Mouse (Mus musculus) heart, postnatal 10 days (tissue): ENCODE data around the gene Fam151a. TPM values are rescaled to one million over a fixed set of nuclear protein-coding genes. Genes with fewer than 3 reads are reported as not detected.
A peak's percentile ranks its signal among the peaks of the same experiment; 100 is the strongest.
"Not testable (repeated sequence)": the region's sequence is repeated elsewhere in the genome, so short reads cannot be mapped to it uniquely, and the experiment has no call there.

Source experiments
- DNase-seq, 2 experiments: peaks; one replicate each; pipeline ENCODE4 v3.0.0; 2021
- intact Hi-C: fragments of 180-260 bp; cut with DNase I; formaldehyde crosslinking; loops from one replicate; pipeline ENCODE4 v1.15.1; 2025
- total RNA-seq, 2 experiments: library from RNA; stranded (reverse); gene quantifications; 2 replicates each; pipeline ENCODE4 v1.2.3; 2021

Gene Fam151a
- total RNA-seq, 2 experiments from 2014 or later, result 0.36 to 0.62 TPM

DNA sequence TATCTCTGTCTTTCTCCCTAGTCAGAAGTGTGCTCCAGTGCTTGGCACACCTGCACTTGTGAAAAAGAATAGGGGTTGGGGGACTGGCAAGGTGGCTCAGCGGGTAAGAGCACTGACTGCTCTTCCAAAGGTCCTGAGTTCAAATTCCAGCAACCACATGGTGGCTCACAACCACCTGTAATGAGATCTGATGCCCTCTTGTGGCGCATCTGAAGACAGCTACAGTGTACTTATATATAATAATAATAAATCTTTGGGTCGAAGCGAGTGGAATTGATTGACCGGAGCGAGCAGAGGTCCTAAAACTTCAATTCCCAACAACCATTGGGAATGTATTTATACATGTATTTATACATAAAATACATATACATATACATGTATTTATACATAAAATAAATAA is 42.1 kb downstream of the Fam151a start:
- DNase-seq, intact Hi-C loops: not testable (repeated sequence)

- no peak for DNase-seq
- intact Hi-C loops, result no loop called here
Measured at GRCm38 (mm10) chr4:106776998-106777397, 43.3 kb downstream of the Fam151a start.

GRCm38 (mm10) chr4:106778116-106778788 is 44.6 kb downstream of the Fam151a start:
- intact Hi-C loops, result no loop called here

GRCm38 (mm10) chr4:106780045-106780444 is 46.4 kb downstream of the Fam151a start:
- intact Hi-C loops, result no loop called here
- DNase-seq, result no peak

More at GRCm38 (mm10) chr4:106778116-106778788, 44.6 kb downstream of the Fam151a start:
- DNase-seq, result peak; percentile 95

DNA sequence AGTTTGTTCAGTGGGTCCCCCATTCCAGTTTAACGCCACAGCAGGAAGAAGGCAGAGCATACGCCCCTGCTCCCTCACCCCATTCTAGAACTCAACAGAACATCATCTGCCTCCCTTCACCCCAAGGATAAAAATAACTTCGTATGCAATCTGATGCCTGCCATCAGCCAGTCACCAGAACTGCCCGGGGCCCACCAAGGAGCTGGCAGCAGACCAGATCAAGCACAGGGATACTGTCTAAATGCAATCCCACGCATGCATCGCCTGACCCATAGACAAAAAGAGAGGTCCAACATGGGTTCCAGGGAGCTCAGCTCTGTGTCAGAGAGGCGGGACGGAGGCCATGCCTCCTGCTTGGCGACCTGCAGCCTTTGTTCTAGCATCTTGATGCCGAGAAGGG is 49.4 kb downstream of the Fam151a start:
- intact Hi-C loops, result no loop called here
- DNase-seq, result no peak

- no peak for DNase-seq
- intact Hi-C loops, result no loop called here
Measured at GRCm38 (mm10) chr4:106784806-106785205, 51.1 kb downstream of the Fam151a start.

- intact Hi-C loops, result no loop called here
- no peak for DNase-seq
Measured at GRCm38 (mm10) chr4:106785345-106785744, 51.7 kb downstream of the Fam151a start.

- peak; percentile 58 to 70 for DNase-seq
- intact Hi-C loops, result no loop called here
Measured at GRCm38 (mm10) chr4:106785753-106786540, 52.3 kb downstream of the Fam151a start.

GRCm38 (mm10) chr4:106787830-106788229 is 54.1 kb downstream of the Fam151a start:
- intact Hi-C loops, result no loop called here
- peak; percentile 58 to 63 for DNase-seq

- intact Hi-C loops, result no loop called here
- no peak for DNase-seq
Measured at GRCm38 (mm10) chr4:106788627-106789026, 54.9 kb downstream of the Fam151a start.

- intact Hi-C loops, result no loop called here
- DNase-seq, result no peak
Measured at GRCm38 (mm10) chr4:106789705-106790104, 56.0 kb downstream of the Fam151a start.

- intact Hi-C loops, DNase-seq: not testable (repeated sequence)
Measured at GRCm38 (mm10) chr4:106790218-106790617, 56.5 kb downstream of the Fam151a start.

- intact Hi-C loops, result no loop called here
- DNase-seq, result no peak
Measured at GRCm38 (mm10) chr4:106790938-106791337, 57.2 kb downstream of the Fam151a start.

GRCm38 (mm10) chr4:106792276-106792675 is 58.6 kb downstream of the Fam151a start:
- no peak for DNase-seq
- intact Hi-C loops, result no loop called here

DNA sequence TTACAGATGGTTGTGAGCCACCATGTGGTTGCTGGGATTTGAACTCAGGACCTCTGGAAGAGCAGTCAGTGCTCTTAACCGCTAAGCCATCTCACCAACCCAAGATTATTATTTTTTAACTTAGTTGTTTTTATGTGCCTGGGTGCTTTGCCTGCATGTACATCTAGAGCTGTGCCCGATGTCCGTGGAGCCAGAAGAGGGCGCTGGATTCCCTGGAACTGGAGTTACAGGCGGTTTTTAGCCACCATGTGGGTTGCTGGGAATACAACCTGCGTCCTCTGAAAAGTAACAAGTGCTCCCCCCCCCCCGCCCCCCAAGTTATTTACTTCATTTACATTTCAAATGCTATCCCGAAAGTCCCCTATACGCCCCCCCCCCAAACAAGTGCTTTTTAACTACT is 60.1 kb downstream of the Fam151a start:
- intact Hi-C loops, DNase-seq: not testable (repeated sequence)

GRCm38 (mm10) chr4:106794247-106794646 is 60.6 kb downstream of the Fam151a start:
- intact Hi-C loops, result no loop called here
- no peak for DNase-seq

GRCm38 (mm10) chr4:106795289-106795688 is 61.6 kb downstream of the Fam151a start:
- intact Hi-C loops, result no loop called here

More at GRCm38 (mm10) chr4:106795289-106795688, 61.6 kb downstream of the Fam151a start:
- DNase-seq, result no peak

Other genes with a start within 250 kb of the Fam151a start
- not detected for gene Bsnd, start 241.6 kb upstream of the Fam151a start, total RNA-seq
- gene Dhcr24, start 172.9 kb upstream of the Fam151a start, total RNA-seq, result 1 to 10 TPM; 6.9 to 8.4 TPM
- not detected for gene Lexm, start 116.6 kb upstream of the Fam151a start, total RNA-seq
- under 1 TPM; 0.17 to 0.35 TPM for gene Ttc22, start 111.5 kb upstream of the Fam151a start, total RNA-seq
- 1 to 10 TPM; 4.2 to 5.0 TPM for gene Pars2, start 82.8 kb upstream of the Fam151a start, total RNA-seq
- 10 to 100 TPM; 19.9 to 21.9 TPM for gene Ttc4, start 54.9 kb upstream of the Fam151a start, total RNA-seq
- gene Mroh7, start 3.0 kb upstream of the Fam151a start, total RNA-seq, result under 1 TPM; 0.29 to 0.60 TPM
- 10 to 100 TPM; 12.8 to 26.7 TPM for gene Acot11, start 71.1 kb downstream of the Fam151a start, total RNA-seq
- 10 to 100 TPM; 41.6 to 49.9 TPM for gene Ssbp3, start 176.8 kb downstream of the Fam151a start, total RNA-seq